Mouse (Mus musculus) right cerebral cortex, postnatal 25 days (tissue): Measurements from ENCODE around the gene Clip1.
"Not testable (repeated sequence)": the region's sequence is repeated elsewhere in the genome, so short reads cannot be mapped to it uniquely, and the experiment has no call there.

ENCODE experiments used
- DNase-seq: peaks from one replicate; pipeline ENCODE4 v3.0.0; 2022

Clip1 gene

GRCm38 (mm10) chr5:123684221-123685144 is at the start of gene Clip1:
Clip1 (minus strand) TSS chr5:123684618.
- DNase-seq: peak; percentile 85

DNA sequence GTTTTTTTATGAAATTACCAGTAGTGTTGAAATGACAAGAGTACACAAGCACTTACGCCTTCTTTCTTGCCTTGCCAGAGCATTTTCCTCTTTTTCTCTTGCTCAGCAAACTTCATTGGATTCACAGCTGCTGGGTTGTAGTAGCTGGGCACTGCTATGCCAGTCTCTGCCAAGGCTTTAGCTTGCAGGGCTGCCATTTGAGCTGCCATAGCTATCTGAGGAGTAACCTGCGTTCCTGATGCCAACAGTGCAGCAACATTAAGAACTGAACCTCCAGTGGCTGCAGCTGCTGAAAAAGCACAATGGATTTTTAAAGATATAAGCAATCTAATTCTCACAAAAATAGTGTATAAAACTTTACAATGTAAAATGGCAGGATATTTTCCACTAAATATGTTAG is 46.6 kb upstream of the Clip1 start:
- no peak for DNase-seq

DNA sequence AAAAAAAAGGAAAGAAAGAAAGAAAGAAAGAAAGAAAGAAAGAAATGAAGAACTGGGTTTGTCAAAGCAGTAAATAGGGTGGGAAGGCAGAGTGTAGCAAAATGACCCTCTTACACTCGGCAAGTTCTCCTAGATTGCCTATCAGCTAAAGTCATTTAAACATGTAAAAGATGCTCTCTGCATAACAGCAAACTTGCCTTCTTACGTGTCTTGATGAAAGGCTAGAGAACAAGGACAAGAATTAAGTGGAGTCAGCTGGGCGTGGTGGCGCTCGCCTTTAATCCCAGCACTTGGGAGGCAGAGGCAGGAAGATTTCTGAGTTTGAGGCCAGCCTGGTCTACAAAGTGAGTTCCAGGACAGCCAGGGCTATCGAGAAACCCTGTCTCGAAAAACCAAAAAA is 39.4 kb upstream of the Clip1 start:
- DNase-seq: not testable (repeated sequence)

DNA sequence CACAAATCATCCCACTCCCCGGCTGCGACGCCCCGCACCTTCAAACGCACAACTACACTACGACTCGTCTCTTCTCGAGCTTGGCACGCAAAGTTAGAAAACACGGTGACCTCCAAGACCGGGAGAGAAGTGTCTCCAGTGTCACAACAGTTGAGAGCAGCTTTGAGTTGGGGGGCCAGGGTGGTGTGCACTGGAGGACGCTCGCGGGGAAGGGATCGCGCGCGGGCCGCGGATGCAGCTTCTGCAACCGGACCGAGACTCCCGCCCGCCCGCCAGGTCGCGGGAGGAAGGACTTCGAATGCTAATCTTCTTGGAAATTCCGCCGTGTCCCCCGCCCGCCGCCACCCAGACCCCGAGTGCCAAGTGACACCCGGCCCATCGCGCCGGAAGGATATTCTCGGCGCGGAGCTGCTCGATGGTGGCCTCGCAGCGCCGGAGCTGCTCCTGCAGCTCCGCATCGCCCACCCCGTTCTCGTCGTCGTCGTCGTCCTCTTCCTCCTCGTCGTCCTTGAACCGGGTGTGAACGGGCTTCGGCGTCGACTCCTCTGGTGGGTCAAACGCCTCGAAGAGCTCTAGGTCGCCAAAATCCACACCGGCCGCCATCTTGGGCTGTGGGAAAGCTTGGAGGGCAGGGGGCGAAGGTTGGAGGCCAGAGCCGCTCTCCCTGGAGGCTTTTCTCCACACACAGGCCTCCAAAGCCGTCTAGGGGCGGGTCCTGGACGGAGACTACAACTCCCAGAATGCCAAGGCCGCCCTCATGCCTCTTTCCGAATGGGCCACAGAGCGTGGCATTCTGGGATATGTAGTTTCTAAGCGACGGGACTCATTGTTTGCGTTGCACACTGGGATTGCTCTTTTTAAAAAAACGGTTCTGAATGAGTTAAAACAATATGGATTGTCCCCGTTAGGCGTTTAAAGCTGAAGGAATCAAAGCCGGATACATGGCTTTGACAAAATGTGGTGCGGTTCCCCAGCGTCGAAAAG is 36.2 kb upstream of the Clip1 start, which contains the start of gene Zcchc8:
TSS of gene Zcchc8 (minus strand) at position 773 of the 984 bp plus-strand sequence.
- peak; percentile 94 for DNase-seq

DNA sequence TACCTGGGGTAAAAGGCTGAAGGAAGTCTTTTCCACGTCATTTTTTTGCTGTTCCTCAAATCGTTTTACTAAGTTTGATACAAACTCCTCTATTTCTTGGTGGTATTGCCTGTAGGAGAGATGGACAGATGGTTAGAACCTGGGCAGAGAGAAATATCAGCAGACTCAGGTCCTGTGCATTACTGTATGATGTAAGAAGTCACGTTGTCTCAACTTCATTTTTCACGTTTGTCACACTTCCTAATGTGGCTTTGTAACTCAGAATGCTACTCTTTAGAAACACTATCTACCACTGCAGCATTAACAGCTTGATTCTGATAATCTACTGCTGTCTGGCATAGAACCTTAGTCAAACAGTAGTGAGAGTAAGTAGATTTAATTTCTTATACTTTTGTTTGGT is 30.2 kb upstream of the Clip1 start:
- no peak for DNase-seq

DNA sequence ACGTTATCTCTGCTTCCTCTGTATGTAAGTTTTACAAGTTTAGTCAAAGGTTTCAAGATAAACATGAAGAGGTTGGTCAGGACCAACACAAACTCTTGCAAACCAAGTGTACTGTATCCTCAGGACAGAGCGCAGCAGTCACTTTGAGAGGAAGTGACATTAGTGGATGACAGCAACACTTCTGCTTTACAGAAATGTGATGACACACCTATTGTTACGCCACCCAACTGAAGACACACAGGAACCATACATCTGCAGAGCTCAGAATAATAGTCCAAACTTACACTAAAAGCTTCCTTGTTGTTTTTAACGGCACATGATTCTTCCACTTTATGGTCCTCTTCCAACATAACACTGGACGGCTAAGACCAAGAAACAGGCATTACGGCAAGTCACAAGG is 29.4 kb upstream of the Clip1 start:
- no peak for DNase-seq

GRCm38 (mm10) chr5:123709571-123709970 is 25.2 kb upstream of the Clip1 start:
- no peak for DNase-seq

DNA sequence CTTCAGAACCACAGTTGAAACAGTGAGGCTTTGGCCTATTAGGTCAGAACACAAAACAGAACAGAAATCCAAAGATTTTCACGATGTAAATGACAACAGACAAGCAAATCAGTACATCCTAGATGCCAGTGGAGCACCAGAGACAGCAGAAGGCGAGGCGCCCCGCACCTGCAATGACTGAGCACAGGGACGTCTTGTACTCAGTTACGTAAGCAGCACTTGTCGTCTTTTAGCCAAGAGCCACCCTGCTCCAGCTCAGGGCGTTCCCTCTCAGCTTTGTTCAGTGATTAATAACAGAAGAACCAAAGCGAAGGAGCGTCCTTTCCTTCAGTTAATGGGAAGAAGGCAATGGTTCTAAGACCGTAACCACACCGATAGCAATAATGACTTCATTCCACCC is 24.2 kb upstream of the Clip1 start:
- no peak for DNase-seq

- peak; percentile 30 for DNase-seq
Observed at GRCm38 (mm10) chr5:123700625-123701024, 16.2 kb upstream of the Clip1 start.

DNA sequence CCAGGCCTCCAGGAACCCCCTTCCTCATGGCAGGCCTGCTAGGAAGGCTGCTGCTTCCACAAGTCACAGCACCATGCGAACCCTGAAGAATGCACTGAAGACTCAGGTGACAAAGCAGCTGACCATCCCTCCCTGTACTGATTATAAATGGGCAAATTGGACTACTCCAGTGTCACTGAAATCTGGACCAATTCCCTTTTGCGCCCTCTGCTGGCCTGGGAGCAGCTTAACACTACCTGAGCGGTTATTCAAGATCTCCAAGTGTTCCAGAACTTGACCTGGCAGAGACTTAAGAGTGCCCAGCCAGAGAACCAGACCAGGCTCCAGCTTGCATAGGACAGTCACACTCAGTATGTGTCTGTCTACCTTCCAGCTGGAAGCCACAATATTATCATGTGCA is 14.8 kb upstream of the Clip1 start:
- DNase-seq: peak; percentile 43

GRCm38 (mm10) chr5:123696961-123697360 is 12.5 kb upstream of the Clip1 start:
- no peak for DNase-seq

DNA sequence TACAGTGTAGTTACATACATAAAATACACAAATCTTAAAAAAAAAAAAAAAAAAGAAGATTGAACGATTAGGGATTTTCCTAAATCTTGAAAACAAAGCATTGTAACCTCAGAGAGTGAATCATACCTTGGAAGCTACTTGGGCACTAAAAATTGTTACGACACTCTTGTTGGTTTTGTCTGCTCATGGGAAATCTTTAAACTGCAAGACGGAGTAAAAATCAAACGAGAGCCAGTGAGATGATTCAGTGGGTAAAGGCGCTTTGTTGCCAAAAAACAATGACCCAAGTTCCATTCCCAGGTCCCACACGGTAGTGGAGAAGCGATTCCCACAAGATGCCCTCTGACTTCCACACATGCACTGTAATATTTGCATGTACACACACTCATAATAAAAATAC is 11.8 kb upstream of the Clip1 start:
- DNase-seq: no peak

DNA sequence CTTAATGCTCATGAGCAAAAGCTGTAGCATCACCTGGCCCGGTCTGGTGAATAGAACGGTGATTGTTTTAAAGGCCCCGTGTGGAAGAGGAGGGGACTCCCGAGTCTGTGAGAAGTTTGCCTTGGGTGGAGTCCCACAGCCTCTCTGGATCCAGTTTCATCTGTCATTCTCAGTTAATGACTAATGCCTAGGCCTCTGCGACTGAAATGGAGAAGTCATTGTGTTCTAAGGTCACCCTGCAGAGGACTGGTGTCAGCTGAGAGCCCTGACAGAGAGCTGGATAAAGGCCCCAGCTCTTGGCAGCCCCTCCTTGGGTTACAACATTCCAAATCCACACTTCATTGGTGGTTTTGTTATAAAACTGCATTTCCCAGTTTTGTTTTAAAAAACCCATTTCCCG is 10.1 kb upstream of the Clip1 start:
- DNase-seq: no peak

GRCm38 (mm10) chr5:123683377-123684220 is 819 bp downstream of the Clip1 start:
- peak; percentile 66 for DNase-seq

DNA sequence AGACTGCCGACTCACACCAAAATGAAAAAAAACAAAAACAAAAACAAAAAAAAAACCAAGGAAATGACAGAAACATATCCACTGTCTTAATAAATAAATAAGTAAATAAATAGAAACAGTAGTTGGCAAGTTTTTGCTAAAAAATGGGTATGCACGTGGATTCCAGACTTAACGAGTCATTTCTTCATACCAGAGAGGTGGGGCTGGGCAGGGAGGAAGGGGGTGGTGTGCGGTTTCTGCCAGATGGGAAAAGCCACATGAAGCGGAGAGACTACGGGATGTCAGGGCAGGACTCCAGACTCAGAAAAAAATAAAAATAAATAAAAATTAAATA is 1.4 kb downstream of the Clip1 start:
- DNase-seq: no peak

GRCm38 (mm10) chr5:123682372-123682771 is 2.0 kb downstream of the Clip1 start:
- no peak for DNase-seq

DNA sequence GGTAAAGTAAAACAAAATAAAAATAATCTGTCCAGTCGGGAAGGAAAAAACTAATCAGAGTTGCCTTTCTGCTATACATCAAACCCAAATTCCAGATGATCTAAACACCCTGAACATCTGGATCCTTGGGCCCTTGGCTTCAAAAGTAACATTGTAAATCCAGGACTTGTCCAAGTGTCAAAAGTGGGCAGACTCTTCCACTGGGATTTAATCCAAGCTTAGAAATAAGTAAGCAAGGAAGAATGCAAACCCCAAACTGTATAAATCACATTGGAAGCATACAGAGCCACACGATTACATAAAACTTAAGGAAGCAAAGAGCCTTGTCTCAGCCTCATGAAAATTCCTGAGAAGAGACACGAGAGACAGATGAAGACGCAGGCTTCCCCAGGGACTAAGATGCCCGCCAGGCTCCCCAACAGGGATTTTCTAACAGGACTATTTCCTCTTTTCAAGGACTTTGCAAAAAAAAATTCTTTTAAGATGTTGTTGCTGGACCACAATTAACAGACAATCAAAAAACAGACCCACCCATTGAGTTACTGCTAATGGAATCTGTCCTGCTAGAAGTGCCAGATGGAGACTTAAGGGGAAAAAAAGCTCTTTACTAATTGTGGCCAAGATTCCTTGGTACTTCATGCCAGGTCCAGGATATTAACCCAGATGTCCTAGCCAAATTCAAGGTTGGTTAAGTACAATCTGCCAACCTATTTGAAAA is 4.7 kb downstream of the Clip1 start:
- no peak for DNase-seq

GRCm38 (mm10) chr5:123679106-123679505 is 5.3 kb downstream of the Clip1 start:
- no peak for DNase-seq

DNA sequence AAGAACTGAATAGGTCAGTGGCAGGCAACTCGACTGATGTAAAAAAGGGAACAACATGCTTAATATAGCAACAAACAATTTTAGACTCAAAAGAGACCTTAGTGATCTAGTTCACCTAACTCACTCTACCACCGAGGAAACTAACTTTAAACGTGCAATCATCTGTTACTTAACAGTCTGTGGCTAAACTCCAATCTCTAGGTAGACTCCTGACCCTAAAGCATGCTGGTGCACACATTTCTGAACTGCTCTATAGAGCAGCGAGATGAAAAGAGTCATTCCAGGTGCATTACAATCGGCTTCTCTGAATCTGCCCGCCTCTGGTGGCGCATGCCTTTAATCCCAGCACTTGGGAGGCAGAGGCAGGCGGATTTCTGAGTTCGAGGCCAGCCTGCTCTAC is 8.7 kb downstream of the Clip1 start:
- DNase-seq: no peak

GRCm38 (mm10) chr5:123675221-123675620 is 9.2 kb downstream of the Clip1 start:
- DNase-seq: no peak

DNA sequence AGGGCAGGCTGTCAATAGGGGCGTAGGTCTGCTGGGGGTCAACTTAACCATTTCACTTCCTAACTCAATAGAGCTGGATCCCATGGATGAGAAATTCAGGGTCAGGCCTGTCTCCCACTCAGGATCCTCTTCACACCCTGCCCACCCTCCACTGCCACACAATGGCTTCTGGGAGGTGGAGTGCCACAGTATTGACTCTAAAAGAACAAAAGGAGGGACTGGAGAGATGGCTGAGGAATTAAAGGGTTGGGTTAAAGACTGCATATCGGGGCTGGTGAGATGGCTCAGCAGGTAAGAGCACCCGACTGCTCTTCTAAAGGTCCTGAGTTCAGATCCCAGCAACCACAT is 13.0 kb downstream of the Clip1 start:
- no peak for DNase-seq
